Mouse (Mus musculus): ENCODE results near the gene Gm20388. TPM values are rescaled to one million over a fixed set of nuclear protein-coding genes. Genes with fewer than 3 reads are reported as not detected.

Gm20388 gene
- total and polyA plus RNA-seq, 2 experiments from 2014 or later, result 51.3 TPM; not detected in 1

- H3K9ac ChIP-seq, result peak overlapping the region; percentile 32
- H3K4me2 ChIP-seq (ENCODE audit: low read depth), result peak overlapping the region; percentile 31
- H3K9me3 ChIP-seq (ENCODE audit: low read length), result no peaks in the 10 kb centered on the region
- no peak overlapping the region for H3K4me3 ChIP-seq (ENCODE audit: low read depth, low read length)
- H3K36me3 ChIP-seq (ENCODE audit: insufficient read depth), result no peaks in the 10 kb centered on the region
- ATAC-seq (peak; percentile 80), DNase-seq (peak; percentile 92)
- WGBS, result 7% methylated on average over 16 of the region's 16 CpGs
- H3K4me1 ChIP-seq (ENCODE audit: insufficient read depth), result peaks cover 25% of the 10 kb centered on the region
- no peaks in the 10 kb centered on the region for H3K27me3 ChIP-seq (ENCODE audit: insufficient read depth, low read length)
- no peak for TF ChIP-seq CTCF (IDR thresholded peaks at IDR 0.05; ENCODE audit: low read depth)
- H3K27ac ChIP-seq (ENCODE audit: low read depth, low read length), result peak overlapping the region; percentile 66
Measured at GRCm38 (mm10) chr8:120264944-120265453, 354.4 kb downstream of the Gm20388 start.

DNA sequence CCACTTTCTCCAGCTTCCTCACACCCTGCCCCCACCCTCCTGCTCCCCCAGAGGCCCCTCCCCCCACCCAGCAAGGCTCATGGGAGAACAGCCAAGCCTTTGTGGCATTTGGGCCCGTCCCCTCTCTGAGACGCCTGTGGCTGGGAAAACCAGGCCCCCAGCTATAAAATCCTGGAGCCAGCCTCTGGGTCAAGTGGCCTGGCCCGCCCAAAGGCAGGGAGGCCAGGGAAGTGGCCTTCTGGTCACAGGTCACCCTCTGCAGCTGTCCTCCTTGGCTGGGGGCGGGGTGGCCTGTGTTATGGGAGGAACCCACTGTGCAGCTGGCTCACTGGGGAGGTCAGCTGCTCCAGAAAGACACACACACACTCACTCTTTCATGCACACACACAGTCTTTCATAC, 354.8 kb downstream of the Gm20388 start:
- TF ChIP-seq CTCF (IDR thresholded peaks at IDR 0.05; ENCODE audit: low read depth), result no peak
- H3K27ac ChIP-seq (ENCODE audit: low read depth, low read length), result peak overlapping the region; percentile 88
- peak; percentile 74 for DNase-seq
- no peak overlapping the region for H3K4me2 ChIP-seq (ENCODE audit: low read depth)
- no peaks in the 10 kb centered on the region for H3K27me3 ChIP-seq (ENCODE audit: insufficient read depth, low read length)
- no peak overlapping the region for H3K4me3 ChIP-seq (ENCODE audit: low read depth, low read length)
- ATAC-seq, result peak; percentile 7
- H3K4me1 ChIP-seq (ENCODE audit: insufficient read depth), result peaks cover 25% of the 10 kb centered on the region
- H3K36me3 ChIP-seq (ENCODE audit: insufficient read depth), result no peaks in the 10 kb centered on the region
- no peak overlapping the region for H3K9ac ChIP-seq
- WGBS, result 16% methylated on average over 4 of the region's 4 CpGs
- H3K9me3 ChIP-seq (ENCODE audit: low read length), result no peaks in the 10 kb centered on the region

- 43% methylated on average over 19 of the region's 19 CpGs for WGBS
- Histone ChIP-seq H3K27ac (ENCODE audit: low read depth, low read length) (peak overlapping the region; percentile 46; the same call in 1 of the 2 replicates), H3K27me3 (ENCODE audit: insufficient read depth, low read length) (no peaks in the 10 kb centered on the region), H3K36me3 (ENCODE audit: insufficient read depth) (no peaks in the 10 kb centered on the region), H3K9ac (no peak overlapping the region), H3K9me3 (ENCODE audit: low read length) (no peaks in the 10 kb centered on the region), H3K4me1 (ENCODE audit: insufficient read depth) (peaks cover 25% of the 10 kb centered on the region), H3K4me2 (ENCODE audit: low read depth) (no peak overlapping the region), H3K4me3 (ENCODE audit: low read depth, low read length) (no peak overlapping the region)
- ATAC-seq, result peak; percentile 5; the same call in 1 of the 2 replicates
- TF ChIP-seq CTCF (IDR thresholded peaks at IDR 0.05; ENCODE audit: low read depth), result no peak
- peak; percentile 67 for DNase-seq
Measured at GRCm38 (mm10) chr8:120268541-120268980, 357.9 kb downstream of the Gm20388 start.

GRCm38 (mm10) chr8:120270449-120270848, 359.8 kb downstream of the Gm20388 start:
- no peak overlapping the region for H3K4me3 ChIP-seq (ENCODE audit: low read depth, low read length)
- no peak overlapping the region for H3K27ac ChIP-seq (ENCODE audit: low read depth, low read length)
- no peaks in the 10 kb centered on the region for H3K27me3 ChIP-seq (ENCODE audit: insufficient read depth, low read length)
- TF ChIP-seq CTCF (IDR thresholded peaks at IDR 0.05; ENCODE audit: low read depth), result no peak
- no peaks in the 10 kb centered on the region for H3K36me3 ChIP-seq (ENCODE audit: insufficient read depth)
- 30% methylated on average over 13 of the region's 13 CpGs for WGBS
- peaks cover 20% of the 10 kb centered on the region for H3K4me1 ChIP-seq (ENCODE audit: insufficient read depth)
- H3K4me2 ChIP-seq (ENCODE audit: low read depth), result no peak overlapping the region; the same call in 1 of the 2 replicates
- DNase-seq (peak; percentile 69), ATAC-seq (peak; percentile 62)
- H3K9me3 ChIP-seq (ENCODE audit: low read length), result no peaks in the 10 kb centered on the region
- H3K9ac ChIP-seq, result no peak overlapping the region

DNA sequence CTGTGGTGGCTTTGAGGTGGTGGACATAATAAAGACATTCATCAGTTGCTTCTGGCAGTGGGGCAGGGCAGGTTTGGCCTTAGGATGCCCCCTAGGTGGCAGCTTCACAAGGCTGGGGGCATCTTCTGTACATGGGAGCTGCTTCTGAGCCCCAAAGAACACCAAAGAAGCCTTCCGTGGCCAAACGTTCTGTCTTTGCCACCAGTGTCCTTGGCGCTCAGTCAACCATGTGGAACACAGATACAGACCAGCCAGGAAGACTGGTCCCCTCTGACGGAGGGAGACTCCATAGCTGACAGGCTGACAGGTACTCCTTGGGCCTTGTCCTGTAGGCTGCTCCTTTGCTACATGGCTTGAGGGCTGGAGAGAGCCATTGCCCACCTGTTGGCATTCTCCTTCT, 362.8 kb downstream of the Gm20388 start:
- Histone ChIP-seq H3K4me3 (ENCODE audit: low read depth, low read length) (no peak overlapping the region), H3K9me3 (ENCODE audit: low read length) (no peaks in the 10 kb centered on the region), H3K4me2 (ENCODE audit: low read depth) (no peak overlapping the region), H3K36me3 (ENCODE audit: insufficient read depth) (no peaks in the 10 kb centered on the region), H3K4me1 (ENCODE audit: insufficient read depth) (peaks cover 15% of the 10 kb centered on the region), H3K27ac (ENCODE audit: low read depth, low read length) (no peak overlapping the region), H3K9ac (no peak overlapping the region), H3K27me3 (ENCODE audit: insufficient read depth, low read length) (no peaks in the 10 kb centered on the region)
- no peak for DNase-seq
- WGBS, result 81% methylated on average over 4 of the region's 4 CpGs
- ATAC-seq, result no peak
- no peak for TF ChIP-seq CTCF (IDR thresholded peaks at IDR 0.05; ENCODE audit: low read depth)

DNA sequence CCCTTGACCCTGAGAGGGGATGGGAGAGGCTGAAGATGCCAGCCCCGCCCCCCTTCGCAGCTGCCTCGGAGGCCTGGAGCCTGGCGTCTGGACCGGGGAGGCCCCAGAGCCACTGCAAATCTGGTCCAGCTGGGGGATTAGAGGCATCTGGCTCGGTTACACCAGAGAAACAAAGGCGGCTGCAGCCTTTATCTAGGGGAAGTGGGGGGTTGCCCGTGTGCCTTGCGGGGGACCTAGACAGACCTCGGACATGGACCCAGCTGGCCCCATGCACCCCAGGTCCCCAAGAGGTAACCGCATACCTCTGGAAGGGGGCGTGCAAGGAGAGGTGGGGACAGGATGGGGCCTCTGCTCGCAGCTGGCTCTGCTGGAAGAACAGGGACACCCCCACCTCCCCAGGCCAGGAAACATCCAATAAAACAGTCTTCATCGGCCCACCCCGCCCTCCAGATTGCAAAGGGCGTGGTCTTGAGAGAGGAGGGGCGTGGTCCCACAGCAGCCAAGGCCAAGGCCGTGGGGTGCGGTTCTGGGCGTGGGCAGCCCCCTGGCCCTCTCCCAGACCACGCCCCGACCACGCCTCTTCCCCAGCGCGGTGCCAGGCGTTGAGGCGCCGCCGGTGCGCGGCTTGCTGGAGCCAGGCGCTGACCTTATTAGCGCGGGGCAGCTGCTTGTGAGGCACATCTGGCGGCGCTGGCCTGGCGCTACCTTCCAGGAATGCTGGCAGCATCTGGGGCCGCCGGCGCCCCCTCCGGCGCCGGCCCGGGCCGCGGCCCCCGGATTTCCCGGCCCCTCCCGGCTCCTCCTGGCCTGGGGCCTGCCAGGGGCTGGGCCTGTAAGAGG, 365.6 kb downstream of the Gm20388 start:
- DNase-seq, result no peak
- peak overlapping the region; percentile 28 for H3K4me3 ChIP-seq (ENCODE audit: low read depth, low read length)
- peaks cover 9% of the 10 kb centered on the region for H3K4me1 ChIP-seq (ENCODE audit: insufficient read depth)
- WGBS, result 2% methylated on average over 48 of the region's 49 CpGs
- no peaks in the 10 kb centered on the region for H3K36me3 ChIP-seq (ENCODE audit: insufficient read depth)
- H3K27me3 ChIP-seq (ENCODE audit: insufficient read depth, low read length), result no peaks in the 10 kb centered on the region
- peak overlapping the region; percentile 37 for H3K9ac ChIP-seq
- peak overlapping the region; percentile 62 for H3K4me2 ChIP-seq (ENCODE audit: low read depth)
- no peaks in the 10 kb centered on the region for H3K9me3 ChIP-seq (ENCODE audit: low read length)
- TF ChIP-seq CTCF (IDR thresholded peaks at IDR 0.05; ENCODE audit: low read depth), result no peak
- no peak overlapping the region for H3K27ac ChIP-seq (ENCODE audit: low read depth, low read length)
- ATAC-seq, result peak; percentile 66

- TF ChIP-seq CTCF (IDR thresholded peaks at IDR 0.05; ENCODE audit: low read depth), result peak; percentile 39
- no peaks in the 10 kb centered on the region for H3K27me3 ChIP-seq (ENCODE audit: insufficient read depth, low read length)
Measured at GRCm38 (mm10) chr8:120276891-120277426, 366.3 kb downstream of the Gm20388 start.

More at GRCm38 (mm10) chr8:120276891-120277426, 366.3 kb downstream of the Gm20388 start:
- Histone ChIP-seq H3K4me1 (ENCODE audit: insufficient read depth) (peaks cover 9% of the 10 kb centered on the region), H3K4me3 (ENCODE audit: low read depth, low read length) (peak overlapping the region; percentile 28), H3K9me3 (ENCODE audit: low read length) (no peaks in the 10 kb centered on the region), H3K27ac (ENCODE audit: low read depth, low read length) (no peak overlapping the region), H3K9ac (peak overlapping the region; percentile 37), H3K4me2 (ENCODE audit: low read depth) (peak overlapping the region; percentile 62), H3K36me3 (ENCODE audit: insufficient read depth) (no peaks in the 10 kb centered on the region)
- ATAC-seq, result no peak
- WGBS, result 16% methylated on average over 16 of the region's 16 CpGs
- DNase-seq, result no peak

Data from forebrain, postnatal 0 days (tissue).